ENCODE assay signal across 8 mouse cellular contexts in the genomic region with DNA sequence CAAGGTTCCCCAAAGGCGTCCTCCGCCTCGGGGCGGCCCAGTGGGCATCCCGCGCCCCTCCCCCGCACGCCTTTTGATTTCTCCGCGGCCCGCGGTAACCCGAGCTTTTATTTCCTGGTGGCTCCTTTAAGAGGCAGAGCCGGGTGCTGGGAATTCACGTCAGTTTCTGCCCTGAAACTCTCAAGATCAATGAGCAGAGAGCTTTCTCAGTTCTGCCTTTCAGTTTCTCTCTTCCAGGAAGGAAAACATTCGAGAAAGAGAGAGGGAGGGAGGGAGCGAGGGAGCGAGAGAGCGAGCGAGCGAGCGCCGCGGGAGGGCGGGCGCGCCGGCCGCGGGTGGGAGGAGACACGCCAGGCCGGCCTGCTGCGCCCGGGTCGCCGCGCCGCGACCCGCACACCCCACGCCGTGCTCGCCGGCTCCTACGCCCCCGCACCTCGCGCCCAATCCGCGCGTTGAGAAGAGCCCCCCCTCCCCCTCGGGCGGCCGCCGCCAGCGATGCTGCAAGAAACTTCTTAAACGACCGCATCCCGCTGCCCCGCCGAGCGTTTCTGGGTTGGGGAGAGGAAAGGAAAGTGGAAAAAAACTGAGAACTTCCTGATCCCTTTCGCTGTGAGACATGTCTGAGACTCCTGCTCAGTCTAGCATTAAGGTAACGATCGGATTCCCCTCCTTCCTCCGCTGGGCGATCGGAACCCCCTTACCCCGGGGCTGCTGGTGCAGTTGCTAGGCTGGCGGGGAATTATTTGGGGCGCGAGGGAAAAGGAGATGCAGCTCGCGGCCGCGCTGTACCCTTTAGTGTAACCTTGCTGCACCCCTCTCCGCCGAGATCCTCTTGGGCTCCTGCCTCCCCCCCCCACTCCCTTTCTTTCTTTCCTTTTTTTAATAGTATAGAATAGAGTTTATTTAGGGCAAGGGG. TPM values are rescaled to one million over a fixed set of nuclear protein-coding genes. Genes with fewer than 3 reads are reported as not detected.
A peak's percentile ranks its signal among the peaks of the same experiment; 100 is the strongest.
DNase-seq lines count a peak whose midpoint lies in the region; ATAC-seq and TF ChIP-seq lines count a peak whose summit lies in the region.

Gene Etv6 (plus strand): TSS at position 211 of the 916 bp plus-strand sequence.

- H3K4me2 ChIP-seq in forebrain, embryonic 12.5 days = peak within 1 kb of the TSS; percentile 61
- peak within 1 kb of the TSS; percentile 63 for H3K4me2 ChIP-seq in heart, embryonic 16.5 days (ENCODE audit: low read depth, low read length)
- peak within 1 kb of the TSS; percentile 77 for H3K4me2 ChIP-seq in liver, postnatal 0 days (ENCODE audit: low read depth, low read length)
- H3K4me2 ChIP-seq in neural tube, embryonic 15.5 days = peak within 1 kb of the TSS; percentile 70

- H3K36me3 ChIP-seq in forebrain, embryonic 12.5 days (replicated peaks) = no peaks in the 10 kb centered on the region; the same call in 1 of the 2 replicates
- no peaks in the 10 kb centered on the region for H3K36me3 ChIP-seq in heart, embryonic 16.5 days (ENCODE audit: control insufficient read depth, insufficient read depth)
- H3K36me3 ChIP-seq in liver, postnatal 0 days (replicated peaks; ENCODE audit: insufficient read depth, low read length) = no peaks in the 10 kb centered on the region
- H3K36me3 ChIP-seq in neural tube, embryonic 15.5 days = no peaks in the 10 kb centered on the region

- no peaks in the 10 kb centered on the region for H3K9me3 ChIP-seq in forebrain, embryonic 12.5 days
- no peaks in the 10 kb centered on the region for H3K9me3 ChIP-seq in heart, embryonic 16.5 days (replicated peaks; ENCODE audit: control insufficient read depth, low read length)
- H3K9me3 ChIP-seq in liver, postnatal 0 days (ENCODE audit: low read length) = no peaks in the 10 kb centered on the region
- H3K9me3 ChIP-seq in neural tube, embryonic 15.5 days (replicated peaks) = no peaks in the 10 kb centered on the region

- no peak for TF ChIP-seq CTCF in liver, postnatal 0 days (IDR thresholded peaks at IDR 0.05; ENCODE audit: low read depth)

- no peaks in the 10 kb centered on the region for H3K27me3 ChIP-seq in forebrain, embryonic 12.5 days
- H3K27me3 ChIP-seq in heart, embryonic 16.5 days (ENCODE audit: control insufficient read depth, insufficient read depth, low read length) = no peaks in the 10 kb centered on the region
- no peaks in the 10 kb centered on the region for H3K27me3 ChIP-seq in liver, postnatal 0 days (ENCODE audit: insufficient read depth, low read length)
- no peaks in the 10 kb centered on the region for H3K27me3 ChIP-seq in neural tube, embryonic 15.5 days (replicated peaks)

- peak; percentile 83 for DNase-seq in ES-CJ7 (ENCODE audit: low read depth, low spot score)
- DNase-seq in c-Kit-positive CD71-positive TER-119-positive erythroid progenitor cells, embryonic 14.5 days (ENCODE audit: low spot score) = peak; percentile 47
- DNase-seq in kidney, postnatal 4 days = peak; percentile 86 to 91
- DNase-seq in liver, postnatal 0 days = peak; percentile 79
- peak; percentile 89 for DNase-seq in testis, postnatal 10 days (ENCODE audit: low spot score)

- ATAC-seq in forebrain, embryonic 12.5 days (ENCODE audit: low FRiP score) = peak; percentile 67
- peak; percentile 63 for ATAC-seq in heart, embryonic 16.5 days (replicated peaks; ENCODE audit: extremely low read depth, insufficient read depth, low FRiP score)
- ATAC-seq in liver, postnatal 0 days = peak; percentile 72
- ATAC-seq in neural tube, embryonic 15.5 days (ENCODE audit: low FRiP score) = peak; percentile 79

- peak within 1 kb of the TSS; percentile 74 for H3K4me3 ChIP-seq in forebrain, embryonic 12.5 days (replicated peaks)
- peak within 1 kb of the TSS; percentile 77 for H3K4me3 ChIP-seq in heart, embryonic 16.5 days (ENCODE audit: low read length)
- peak within 1 kb of the TSS; percentile 70 for H3K4me3 ChIP-seq in liver, postnatal 0 days (ENCODE audit: low read depth, low read length)
- peak within 1 kb of the TSS; percentile 86 for H3K4me3 ChIP-seq in neural tube, embryonic 15.5 days (replicated peaks)

- under 1% methylated on average over 53 of the region's 78 CpGs for WGBS in forebrain, embryonic 12.5 days
- WGBS in heart, embryonic 16.5 days = under 1% methylated on average over 76 of the region's 78 CpGs
- under 1% methylated on average over 70 of the region's 78 CpGs for WGBS in liver, postnatal 0 days (ENCODE audit: insufficient replicate concordance)
- under 1% methylated on average over 62 of the region's 78 CpGs for WGBS in neural tube, embryonic 15.5 days

- H3K27ac ChIP-seq in forebrain, embryonic 12.5 days = peak within 1 kb of the TSS; percentile 99
- peak within 1 kb of the TSS; percentile 100 for H3K27ac ChIP-seq in heart, embryonic 16.5 days (ENCODE audit: low read length)
- H3K27ac ChIP-seq in liver, postnatal 0 days (ENCODE audit: low read depth) = peak within 1 kb of the TSS; percentile 97
- peak within 1 kb of the TSS; percentile 100 for H3K27ac ChIP-seq in neural tube, embryonic 15.5 days (replicated peaks)

- H3K4me1 ChIP-seq in forebrain, embryonic 12.5 days = peaks cover 39% of the 10 kb centered on the region
- H3K4me1 ChIP-seq in heart, embryonic 16.5 days (ENCODE audit: control insufficient read depth, insufficient read depth, low read length) = peaks cover 34% of the 10 kb centered on the region
- H3K4me1 ChIP-seq in liver, postnatal 0 days (ENCODE audit: insufficient read depth) = peaks cover 23% of the 10 kb centered on the region
- peaks cover 48% of the 10 kb centered on the region for H3K4me1 ChIP-seq in neural tube, embryonic 15.5 days

- H3K9ac ChIP-seq in forebrain, embryonic 12.5 days = peak within 1 kb of the TSS; percentile 91
- H3K9ac ChIP-seq in heart, embryonic 16.5 days (ENCODE audit: low read length) = peak within 1 kb of the TSS; percentile 96
- H3K9ac ChIP-seq in liver, postnatal 0 days (replicated peaks) = peak within 1 kb of the TSS; percentile 80
- H3K9ac ChIP-seq in neural tube, embryonic 15.5 days (replicated peaks) = peak within 1 kb of the TSS; percentile 93

- no peak for TF ChIP-seq EP300 in liver, postnatal 0 days (IDR thresholded peaks at IDR 0.05; ENCODE audit: low read depth)

RNA-seq across cellular contexts. Expression of gene Etv6, which starts in this region (rescaled TPM):
- 15.0 and 16.1 TPM in 2 replicates for polyA plus RNA-seq in forebrain, embryonic 12.5 days (2016; fragmentation: Nextera tagmentation; extraction: Ambion mirVana)
- 10.5 and 12.3 TPM in 2 replicates for polyA plus RNA-seq in heart, embryonic 16.5 days (2015; fragmentation: Nextera tagmentation; extraction: Ambion mirVana)
- polyA plus RNA-seq in liver, postnatal 0 days (2015; fragmentation: Nextera tagmentation; extraction: Ambion mirVana) = 2.6 and 2.7 TPM in 2 replicates
- polyA plus RNA-seq in neural tube, embryonic 15.5 days (2015; fragmentation: Nextera tagmentation; extraction: Ambion mirVana) = 5.8 and 9.1 TPM in 2 replicates

Comparison
In these comparisons a context has a peak if more than half of its experiments do, and no peak if none do; other contexts are left out.
1. Peak in every context shown above with its lines: DNase-seq, ATAC-seq, H3K4me3 ChIP-seq and H3K27ac ChIP-seq.